11 mouse cellular contexts compared by ENCODE assay signal in the genomic region with DNA sequence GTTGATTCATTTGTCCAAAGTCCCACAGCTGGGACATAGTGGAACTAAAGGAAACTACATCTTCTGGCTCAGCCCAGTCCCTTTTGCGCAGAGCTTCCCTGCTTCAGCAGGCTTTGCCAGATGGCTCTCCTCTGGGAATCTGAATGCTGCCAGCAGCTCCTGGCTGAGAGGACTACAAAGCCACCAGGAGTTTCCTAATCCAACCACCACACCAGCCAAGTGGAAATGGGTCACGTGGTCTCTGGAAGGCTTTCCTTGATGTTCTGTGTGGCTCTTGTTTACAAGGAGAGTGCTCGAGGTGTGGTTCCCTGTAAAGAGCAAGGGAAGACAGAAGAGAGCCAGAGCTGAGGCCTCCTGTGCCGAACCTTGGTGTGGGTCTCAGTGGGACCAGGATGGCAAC. TPM values are rescaled to one million over a fixed set of nuclear protein-coding genes. Genes with fewer than 3 reads are reported as not detected.
DNase-seq lines count a peak whose midpoint lies in the region; ATAC-seq and TF ChIP-seq lines count a peak whose summit lies in the region.
"Had no signal": no experiment of that assay in that cellular context is flagged by ENCODE, and none has a peak within 500 bp of the region (broad histone marks: within the 10 kb centered on the region; RNA-seq: fewer than 3 reads in every experiment).

No protein-coding gene starts in this region.

- DNase-seq in adrenal gland, postnatal 10 days, result peak; percentile 86
- peak; percentile 33 to 46 for DNase-seq in frontal cortex, postnatal 10 days (ENCODE audit: low spot score in 2 of 2)
- peak; percentile 32 for DNase-seq in lung, embryonic 14.5 days
- DNase-seq in neural tube, embryonic 10.5 days (ENCODE audit: extremely low spot score, low spot score), result no peak

- H3K9me3 ChIP-seq in hindbrain, embryonic 15.5 days, result no peaks in the 10 kb centered on the region
- no peaks in the 10 kb centered on the region for H3K9me3 ChIP-seq in hindbrain, embryonic 12.5 days (replicated peaks)
- H3K9me3 ChIP-seq in kidney, embryonic 14.5 days (ENCODE audit: control insufficient read depth, low read length), result no peaks in the 10 kb centered on the region
- no peaks in the 10 kb centered on the region for H3K9me3 ChIP-seq in lung, embryonic 14.5 days (ENCODE audit: low read depth, low read length)
- no peaks in the 10 kb centered on the region for H3K9me3 ChIP-seq in intestine, postnatal 0 days (ENCODE audit: control insufficient read depth)
- H3K9me3 ChIP-seq: embryonic facial prominence, embryonic 12.5 days; liver, embryonic 15.5 days had no signal

- H3K27ac ChIP-seq in hindbrain, embryonic 15.5 days (replicated peaks), result no peak overlapping the region
- H3K27ac ChIP-seq in hindbrain, embryonic 12.5 days, result no peak overlapping the region
- no peak overlapping the region for H3K27ac ChIP-seq in kidney, embryonic 14.5 days (ENCODE audit: low read depth, low read length)
- H3K27ac ChIP-seq in lung, embryonic 14.5 days (ENCODE audit: low read depth), result no peak overlapping the region
- no peak overlapping the region for H3K27ac ChIP-seq in intestine, postnatal 0 days (ENCODE audit: low read depth, low read length)
- H3K27ac ChIP-seq: embryonic facial prominence, embryonic 12.5 days; liver, embryonic 15.5 days had no signal

- no peak overlapping the region for H3K9ac ChIP-seq in hindbrain, embryonic 15.5 days
- H3K9ac ChIP-seq in hindbrain, embryonic 12.5 days, result no peak overlapping the region
- H3K9ac ChIP-seq in kidney, embryonic 14.5 days (ENCODE audit: low read depth, low read length), result no peak overlapping the region
- no peak overlapping the region for H3K9ac ChIP-seq in lung, embryonic 14.5 days
- H3K9ac ChIP-seq in intestine, postnatal 0 days (ENCODE audit: low read depth, low read length), result no peak overlapping the region
- H3K9ac ChIP-seq: embryonic facial prominence, embryonic 12.5 days; liver, embryonic 15.5 days had no signal

- 43% methylated on average over 4 of the region's 4 CpGs for WGBS in hindbrain, embryonic 15.5 days
- WGBS in hindbrain, embryonic 12.5 days, result 55% methylated on average over 4 of the region's 4 CpGs
- WGBS in kidney, embryonic 14.5 days, result 49% methylated on average over 4 of the region's 4 CpGs
- 27% methylated on average over 4 of the region's 4 CpGs for WGBS in lung, embryonic 14.5 days
- 40% methylated on average over 4 of the region's 4 CpGs for WGBS in intestine, postnatal 0 days

- H3K4me1 ChIP-seq in hindbrain, embryonic 15.5 days (replicated peaks), result no peaks in the 10 kb centered on the region
- H3K4me1 ChIP-seq in hindbrain, embryonic 12.5 days, result 0 out of 2 replicates have a peak, but pooled peaks cover 2% of the 10 kb centered on the region
- no peaks in the 10 kb centered on the region for H3K4me1 ChIP-seq in kidney, embryonic 14.5 days (ENCODE audit: control insufficient read depth, insufficient read depth, low read length)
- H3K4me1 ChIP-seq in lung, embryonic 14.5 days (ENCODE audit: insufficient read depth), result no peaks in the 10 kb centered on the region
- H3K4me1 ChIP-seq in intestine, postnatal 0 days (replicated peaks; ENCODE audit: control insufficient read depth, insufficient read depth, low read length), result no peaks in the 10 kb centered on the region
- H3K4me1 ChIP-seq: embryonic facial prominence, embryonic 12.5 days; liver, embryonic 15.5 days had no signal

- no peak for TF ChIP-seq CTCF in lung, embryonic 14.5 days (IDR thresholded peaks at IDR 0.05; ENCODE audit: low read depth)
- TF ChIP-seq CTCF in intestine, postnatal 0 days (IDR thresholded peaks at IDR 0.05; ENCODE audit: low read depth), result no peak

- no peaks in the 10 kb centered on the region for H3K36me3 ChIP-seq in hindbrain, embryonic 15.5 days
- H3K36me3 ChIP-seq in hindbrain, embryonic 12.5 days, result no peaks in the 10 kb centered on the region
- H3K36me3 ChIP-seq in kidney, embryonic 14.5 days (ENCODE audit: control insufficient read depth, insufficient read depth, low read length), result no peaks in the 10 kb centered on the region
- no peaks in the 10 kb centered on the region for H3K36me3 ChIP-seq in lung, embryonic 14.5 days (ENCODE audit: insufficient read depth)
- H3K36me3 ChIP-seq in intestine, postnatal 0 days (ENCODE audit: control insufficient read depth, insufficient read depth), result no peaks in the 10 kb centered on the region
- H3K36me3 ChIP-seq: embryonic facial prominence, embryonic 12.5 days; liver, embryonic 15.5 days had no signal

- H3K4me3 ChIP-seq in hindbrain, embryonic 15.5 days, result no peak overlapping the region
- H3K4me3 ChIP-seq in hindbrain, embryonic 12.5 days, result no peak overlapping the region
- H3K4me3 ChIP-seq in kidney, embryonic 14.5 days (ENCODE audit: low read length), result no peak overlapping the region
- no peak overlapping the region for H3K4me3 ChIP-seq in lung, embryonic 14.5 days (ENCODE audit: low read depth, low read length)
- H3K4me3 ChIP-seq in intestine, postnatal 0 days (ENCODE audit: low read depth, low read length), result no peak overlapping the region
- H3K4me3 ChIP-seq: embryonic facial prominence, embryonic 12.5 days; liver, embryonic 15.5 days had no signal

- no peak overlapping the region for H3K4me2 ChIP-seq in hindbrain, embryonic 15.5 days
- H3K4me2 ChIP-seq in hindbrain, embryonic 12.5 days (replicated peaks), result no peak overlapping the region
- no peak overlapping the region for H3K4me2 ChIP-seq in kidney, embryonic 14.5 days (replicated peaks; ENCODE audit: low read depth, low read length)
- no peak overlapping the region for H3K4me2 ChIP-seq in lung, embryonic 14.5 days
- H3K4me2 ChIP-seq in intestine, postnatal 0 days (replicated peaks; ENCODE audit: low read depth), result no peak overlapping the region
- H3K4me2 ChIP-seq: embryonic facial prominence, embryonic 12.5 days; liver, embryonic 15.5 days had no signal

- no peaks in the 10 kb centered on the region for H3K27me3 ChIP-seq in hindbrain, embryonic 15.5 days
- no peaks in the 10 kb centered on the region for H3K27me3 ChIP-seq in hindbrain, embryonic 12.5 days
- H3K27me3 ChIP-seq in kidney, embryonic 14.5 days (ENCODE audit: control insufficient read depth, insufficient read depth, low read length), result no peaks in the 10 kb centered on the region
- no peaks in the 10 kb centered on the region for H3K27me3 ChIP-seq in lung, embryonic 14.5 days (ENCODE audit: insufficient read depth, low read length)
- H3K27me3 ChIP-seq in intestine, postnatal 0 days (replicated peaks; ENCODE audit: control insufficient read depth, insufficient read depth, low read length), result no peaks in the 10 kb centered on the region
- H3K27me3 ChIP-seq: embryonic facial prominence, embryonic 12.5 days; liver, embryonic 15.5 days had no signal

- peak; percentile 35; the same call in 1 of the 2 replicates for ATAC-seq in hindbrain, embryonic 15.5 days (ENCODE audit: low FRiP score, low read depth)
- ATAC-seq in hindbrain, embryonic 12.5 days (ENCODE audit: low FRiP score), result no peak
- ATAC-seq in kidney, embryonic 14.5 days (ENCODE audit: low FRiP score, low TSS enrichment), result 0 out of 2 replicates have a peak, but pooled peaks have one; percentile 33
- peak; percentile 21; the same call in 1 of the 2 replicates for ATAC-seq in lung, embryonic 14.5 days (ENCODE audit: insufficient read depth)
- no peak for ATAC-seq in intestine, postnatal 0 days

RNA-seq across cellular contexts. Expression of a gene that starts 4.8 kb away (rescaled TPM):
- 0.09 TPM in 1 of 2 replicates, not detected in the other for polyA plus RNA-seq in hindbrain, embryonic 15.5 days (2015; fragmentation: Nextera tagmentation; extraction: Ambion mirVana)
- not detected in 2 replicates for polyA plus RNA-seq in hindbrain, embryonic 12.5 days (2016; fragmentation: Nextera tagmentation; extraction: Ambion mirVana)
- 1 to 10 TPM in 1 of 2 experiments, under 1 TPM in 1; 0.69 to 1.5 TPM for total RNA-seq in adrenal gland, postnatal 10 days (2021)
- not detected in 2 replicates for polyA plus RNA-seq in kidney, embryonic 14.5 days (2014; fragmentation: Nextera tagmentation; extraction: Ambion mirVana)
- not detected in 2 replicates for polyA plus RNA-seq in lung, embryonic 14.5 days (2014; fragmentation: Nextera tagmentation; extraction: Ambion mirVana)
- polyA plus RNA-seq in intestine, postnatal 0 days (2015; fragmentation: Nextera tagmentation; extraction: Ambion mirVana), result 0.07 and 0.10 TPM in 2 replicates
- polyA plus RNA-seq: embryonic facial prominence, embryonic 12.5 days; liver, embryonic 15.5 days; stomach, embryonic 14.5 days had no signal

RNA-seq across cellular contexts. Expression of a gene that starts 14.3 kb away (rescaled TPM):
- not detected in 2 replicates for polyA plus RNA-seq in hindbrain, embryonic 15.5 days (2015; fragmentation: Nextera tagmentation; extraction: Ambion mirVana)
- not detected in 2 replicates for polyA plus RNA-seq in hindbrain, embryonic 12.5 days (2016; fragmentation: Nextera tagmentation; extraction: Ambion mirVana)
- total RNA-seq in adrenal gland, postnatal 10 days (2021), result not detected
- not detected in 2 replicates for polyA plus RNA-seq in kidney, embryonic 14.5 days (2014; fragmentation: Nextera tagmentation; extraction: Ambion mirVana)
- not detected in 2 replicates for polyA plus RNA-seq in lung, embryonic 14.5 days (2014; fragmentation: Nextera tagmentation; extraction: Ambion mirVana)
- polyA plus RNA-seq in intestine, postnatal 0 days (2015; fragmentation: Nextera tagmentation; extraction: Ambion mirVana), result not detected in 2 replicates
- polyA plus RNA-seq: embryonic facial prominence, embryonic 12.5 days; liver, embryonic 15.5 days; stomach, embryonic 14.5 days had no signal

Comparison
In these comparisons a context has a peak if more than half of its experiments do, and no peak if none do; other contexts are left out.
1. ATAC-seq: peak in hindbrain, embryonic 15.5 days (single experiment), kidney, embryonic 14.5 days (single experiment) and lung, embryonic 14.5 days (single experiment); none in hindbrain, embryonic 12.5 days (single experiment) and intestine, postnatal 0 days (single experiment).